Mouse (Mus musculus) liver, embryonic 15.5 days (tissue): ENCODE measurements around the gene Pde2a. TPM values are rescaled to one million over a fixed set of nuclear protein-coding genes. Genes with fewer than 3 reads are reported as not detected.
"Not testable (repeated sequence)": the region's sequence is repeated elsewhere in the genome, so short reads cannot be mapped to it uniquely, and the experiment has no call there.

Source experiments
- ATAC-seq: fragments of 200-750 bp; cut with Nextera tagmentation; 2 replicates; pipeline ENCODE4 v1.8.0; 2017; ENCODE audit warnings: moderate number of reproducible peaks, mild to moderate bottlenecking, moderate library complexity; ENCODE audit not compliant: insufficient read depth
- H3K27ac ChIP-seq: fragments of 300-500 bp; sonication (generic); replicated peaks from 2 replicates; pipeline ENCODE4 v1.5.1; 2015; ENCODE audit warnings: mild to moderate bottlenecking, inconsistent platforms
- H3K27me3 ChIP-seq: fragments of 300-500 bp; sonication (generic); 2 replicates; pipeline ENCODE4 v1.6.1; 2015; ENCODE audit warnings: mild to moderate bottlenecking, inconsistent platforms
- H3K36me3 ChIP-seq: fragments of 300-500 bp; sonication (generic); replicated peaks from 2 replicates; pipeline ENCODE4 v1.6.1; 2015; ENCODE audit warnings: moderate library complexity, mild to moderate bottlenecking, inconsistent platforms
- H3K4me1 ChIP-seq: fragments of 300-500 bp; sonication (generic); replicated peaks from 2 replicates; pipeline ENCODE4 v1.6.1; 2015; ENCODE audit warnings: inconsistent platforms
- H3K4me2 ChIP-seq: fragments of 300-500 bp; sonication (generic); 2 replicates; pipeline ENCODE4 v1.6.1; 2015; ENCODE audit warnings: moderate library complexity, mild to moderate bottlenecking, inconsistent platforms
- H3K4me3 ChIP-seq: fragments of 300-500 bp; sonication (generic); replicated peaks from 2 replicates; pipeline ENCODE4 v1.5.1; 2015; ENCODE audit warnings: mild to moderate bottlenecking, inconsistent platforms
- H3K9ac ChIP-seq: fragments of 300-500 bp; sonication (generic); 2 replicates; pipeline ENCODE4 v1.6.1; 2015; ENCODE audit warnings: moderate library complexity, mild to moderate bottlenecking, inconsistent platforms
- H3K9me3 ChIP-seq: fragments of 300-500 bp; sonication (generic); replicated peaks from 2 replicates; pipeline ENCODE4 v1.6.1; 2016; ENCODE audit warnings: inconsistent platforms
- WGBS: fragments of 180-500 bp; shearing (Covaris S2); methylation state at CpG from one replicate; pipeline ENCODE4 v1.1.7; 2015; ENCODE audit warnings: mixed read lengths; ENCODE audit not compliant: insufficient replicate concordance; 5-methylcytosine and 5-hydroxymethylcytosine counted together
- microRNA counts: library from miRNA; unstranded; fragments of <30 nt; microRNA quantifications from one replicate; lab custom pipeline; 2016
- microRNA-seq: library from miRNA; unstranded; fragments of <30 nt; microRNA quantifications from one replicate; pipeline ENCODE4, GENCODE M21; 2016
- polyA plus RNA-seq: library from polyadenylated mRNA; unstranded; fragments of >200 nt; fragmentation: Nextera tagmentation; extraction: Ambion mirVana; gene quantifications from 2 replicates; pipeline ENCODE4 v1.2.1, GENCODE M21; 2015

Pde2a gene
- polyA plus RNA-seq, 1 experiment from 2014 or later: 12.0 TPM

- H3K27ac ChIP-seq: no peak overlapping the region
- H3K4me3 ChIP-seq: no peak overlapping the region
- H3K9me3 ChIP-seq: no peaks in the 10 kb centered on the region
- H3K4me2 ChIP-seq: no peak overlapping the region
- WGBS: 4% methylated on average over 11 of the region's 11 CpGs
- H3K9ac ChIP-seq: no peak overlapping the region
- no peak for ATAC-seq
- no peaks in the 10 kb centered on the region for H3K27me3 ChIP-seq
- H3K36me3 ChIP-seq: no peaks in the 10 kb centered on the region
- H3K4me1 ChIP-seq: no peaks in the 10 kb centered on the region
These were observed 119.6 kb downstream of the Pde2a start for GRCm38 (mm10) chr7:101541132-101541531.

- Histone ChIP-seq H3K4me3 (no peak overlapping the region), H3K27ac (no peak overlapping the region), H3K9ac (no peak overlapping the region), H3K36me3 (no peaks in the 10 kb centered on the region), H3K4me1 (no peaks in the 10 kb centered on the region), H3K4me2 (no peak overlapping the region), H3K9me3 (no peaks in the 10 kb centered on the region), H3K27me3 (no peaks in the 10 kb centered on the region)
- ATAC-seq: no peak
- WGBS: 72% methylated on average over 10 of the region's 10 CpGs
These were observed 120.2 kb downstream of the Pde2a start for GRCm38 (mm10) chr7:101541734-101542133.

DNA sequence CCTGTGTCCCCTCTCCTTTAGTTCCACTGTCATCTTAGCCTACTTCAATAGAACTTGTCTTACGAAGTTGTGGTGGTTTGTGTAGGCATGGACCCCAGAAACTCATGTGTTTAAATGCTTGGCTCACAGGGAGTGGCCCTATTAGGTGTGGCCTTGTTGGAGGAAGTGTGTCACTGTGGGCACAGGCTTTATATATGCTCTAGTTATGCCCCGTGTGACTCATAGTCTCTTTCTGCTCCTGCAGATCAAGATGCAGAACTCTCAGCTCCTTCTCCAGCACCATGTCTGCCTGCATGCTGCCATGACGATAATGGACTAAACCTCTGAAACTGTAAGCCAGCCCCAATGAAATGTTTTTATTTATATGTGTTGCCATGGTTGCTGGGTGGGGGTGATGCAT is 126.2 kb downstream of the Pde2a start:
- Histone ChIP-seq H3K4me3 (no peak overlapping the region), H3K36me3 (no peaks in the 10 kb centered on the region), H3K27me3 (no peaks in the 10 kb centered on the region), H3K4me2 (no peak overlapping the region), H3K4me1 (no peaks in the 10 kb centered on the region), H3K27ac (no peak overlapping the region), H3K9me3 (no peaks in the 10 kb centered on the region), H3K9ac (no peak overlapping the region)
- ATAC-seq: no peak
- 49% methylated on average over 3 of the region's 3 CpGs for WGBS

GRCm38 (mm10) chr7:101549266-101549665 is 127.8 kb downstream of the Pde2a start:
- Histone ChIP-seq H3K4me1 (no peaks in the 10 kb centered on the region), H3K9me3 (no peaks in the 10 kb centered on the region), H3K4me3 (no peak overlapping the region), H3K27ac (no peak overlapping the region), H3K4me2 (no peak overlapping the region), H3K9ac (no peak overlapping the region), H3K36me3 (no peaks in the 10 kb centered on the region), H3K27me3 (no peaks in the 10 kb centered on the region)
- WGBS: 84% methylated on average over 3 of the region's 3 CpGs
- ATAC-seq: no peak

- no peaks in the 10 kb centered on the region for H3K36me3 ChIP-seq
- no peak overlapping the region for H3K4me2 ChIP-seq
- no peak overlapping the region for H3K27ac ChIP-seq
- H3K9ac ChIP-seq: no peak overlapping the region
- no peak for ATAC-seq
- WGBS: 34% methylated on average over 7 of the region's 7 CpGs
- no peaks in the 10 kb centered on the region for H3K9me3 ChIP-seq
- H3K4me1 ChIP-seq: no peaks in the 10 kb centered on the region
- no peaks in the 10 kb centered on the region for H3K27me3 ChIP-seq
- H3K4me3 ChIP-seq: no peak overlapping the region
These were observed 129.4 kb downstream of the Pde2a start for GRCm38 (mm10) chr7:101550686-101551485.

- no peak overlapping the region for H3K4me3 ChIP-seq
- no peak overlapping the region for H3K4me2 ChIP-seq
- WGBS: 55% methylated on average over 1 of the region's 1 CpGs
- no peak overlapping the region for H3K27ac ChIP-seq
- H3K9ac ChIP-seq: no peak overlapping the region
- no peaks in the 10 kb centered on the region for H3K27me3 ChIP-seq
- no peaks in the 10 kb centered on the region for H3K36me3 ChIP-seq
- H3K9me3 ChIP-seq: no peaks in the 10 kb centered on the region
- H3K4me1 ChIP-seq: no peaks in the 10 kb centered on the region
- no peak for ATAC-seq
These were observed 130.0 kb downstream of the Pde2a start for GRCm38 (mm10) chr7:101551530-101551929.

DNA sequence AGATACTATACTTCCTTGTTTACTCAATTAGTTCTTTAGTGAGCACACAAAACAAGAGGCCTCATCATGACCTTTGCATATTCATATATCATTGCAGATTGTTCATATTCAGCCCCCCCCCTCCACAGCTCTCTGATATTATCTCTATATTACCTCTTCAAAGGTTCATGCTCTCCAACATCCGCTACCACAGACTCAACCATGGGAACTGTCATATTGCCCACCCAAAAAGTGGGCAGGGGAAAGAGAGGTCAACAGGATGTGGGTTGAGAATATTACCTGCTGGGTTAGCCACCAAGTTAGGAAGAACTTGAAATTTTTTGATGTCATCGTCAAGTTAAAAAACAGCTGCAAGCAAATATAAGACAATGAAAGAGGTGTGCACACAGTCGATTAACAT is 134.0 kb downstream of the Pde2a start:
- not testable (repeated sequence) for H3K27me3 ChIP-seq, H3K9me3 ChIP-seq, H3K27ac ChIP-seq, H3K4me2 ChIP-seq, H3K36me3 ChIP-seq, ATAC-seq, H3K9ac ChIP-seq, H3K4me3 ChIP-seq, H3K4me1 ChIP-seq
- WGBS: 59% methylated on average over 3 of the region's 3 CpGs

- Histone ChIP-seq H3K36me3 (no peaks in the 10 kb centered on the region), H3K27ac (no peak overlapping the region), H3K4me1 (no peaks in the 10 kb centered on the region), H3K9me3 (no peaks in the 10 kb centered on the region), H3K4me3 (no peak overlapping the region), H3K9ac (no peak overlapping the region), H3K4me2 (no peak overlapping the region), H3K27me3 (no peaks in the 10 kb centered on the region)
- 54% methylated on average over 1 of the region's 1 CpGs for WGBS
- no peak for ATAC-seq
These were observed 135.9 kb downstream of the Pde2a start for GRCm38 (mm10) chr7:101557391-101557790.

GRCm38 (mm10) chr7:101559393-101559792 is 137.9 kb downstream of the Pde2a start:
- not testable (repeated sequence) for H3K36me3 ChIP-seq, H3K27ac ChIP-seq, H3K27me3 ChIP-seq, ATAC-seq, H3K9me3 ChIP-seq, H3K4me1 ChIP-seq, H3K4me3 ChIP-seq, H3K9ac ChIP-seq, H3K4me2 ChIP-seq
- 46% methylated on average over 5 of the region's 5 CpGs for WGBS

MicroRNA genes within 50 kb of the gene (microRNA counts, 519-probe panel; counts per million panel counts)
- microRNA mmu-miR-139-3p (lab: Ali Mortazavi, UCI): not detected
- 2,402 counts per million, percentile 40 among the panel's probes with 10 or more counts for microRNA mmu-miR-139-5p (lab: Ali Mortazavi, UCI)

Small RNAs within 50 kb of the gene (microRNA-seq; reads per million reads assigned to microRNA genes)
- gene Mir139: 8,587 reads per million, percentile 92 among the genes with 10 or more reads in this experiment

Other genes starting within 250 kb of the Pde2a start
- 5.2 and 5.9 TPM in 2 replicates for gene Atg16l2, start 119.4 kb upstream of the Pde2a start, polyA plus RNA-seq
- gene Stard10, start 104.6 kb upstream of the Pde2a start, polyA plus RNA-seq: 122 and 143 TPM in 2 replicates
- gene Arap1, start 73.6 kb upstream of the Pde2a start, polyA plus RNA-seq: 14.5 and 19.8 TPM in 2 replicates
- 0.16 TPM in 1 of 2 replicates, not detected in the other for gene Gm45837, start 10.8 kb upstream of the Pde2a start, polyA plus RNA-seq
- gene Art2b, start 163.9 kb downstream of the Pde2a start, polyA plus RNA-seq: 0.03 TPM in 1 of 2 replicates, not detected in the other
- gene Clpb, start 241.9 kb downstream of the Pde2a start, polyA plus RNA-seq: 23.2 and 23.9 TPM in 2 replicates